Mouse (Mus musculus) induced T-regulatory cell, adult 2 months (primary cell): Measurements from ENCODE around the gene Zfp804b.
"Not testable (repeated sequence)": the region's sequence is repeated elsewhere in the genome, so short reads cannot be mapped to it uniquely, and the experiment has no call there.

Experiments used
- DNase-seq: peaks from one replicate; pipeline ENCODE4 v3.0.0-alpha.2; 2012; ENCODE audit warnings: low read depth

Gene Zfp804b

GRCm38 (mm10) chr5:7344145-7345010, at the start of gene Zfp804b:
Gene Zfp804b (minus strand): TSS chr5:7344756.
- no peak for DNase-seq

GRCm38 (mm10) chr5:7364616-7365015, 20.1 kb upstream of the Zfp804b start:
- DNase-seq, result not testable (repeated sequence)

GRCm38 (mm10) chr5:7345011-7345389, 444 bp upstream of the Zfp804b start:
- DNase-seq, result no peak

- DNase-seq, result no peak
Measured at GRCm38 (mm10) chr5:7325594-7325993, 19.0 kb downstream of the Zfp804b start.

GRCm38 (mm10) chr5:7303819-7304218, 40.7 kb downstream of the Zfp804b start, which contains the start of gene Tex47:
Gene Tex47 (plus strand): TSS chr5:7304119.
- no peak for DNase-seq

GRCm38 (mm10) chr5:7302969-7303368, 41.6 kb downstream of the Zfp804b start:
- no peak for DNase-seq

GRCm38 (mm10) chr5:7284336-7284735, 60.2 kb downstream of the Zfp804b start:
- DNase-seq, result no peak

GRCm38 (mm10) chr5:7276659-7277455, 67.7 kb downstream of the Zfp804b start:
- no peak for DNase-seq

- DNase-seq, result no peak
Measured at GRCm38 (mm10) chr5:7177589-7177988, 167.0 kb downstream of the Zfp804b start.

GRCm38 (mm10) chr5:7139658-7140057, 204.9 kb downstream of the Zfp804b start:
- DNase-seq, result no peak

GRCm38 (mm10) chr5:7102387-7102786, 242.2 kb downstream of the Zfp804b start:
- no peak for DNase-seq

- no peak for DNase-seq
Measured at GRCm38 (mm10) chr5:7073936-7074631, 270.5 kb downstream of the Zfp804b start.

GRCm38 (mm10) chr5:7007468-7007867, 337.1 kb downstream of the Zfp804b start:
- DNase-seq, result no peak

- DNase-seq, result no peak
Measured at GRCm38 (mm10) chr5:6983993-6984392, 360.6 kb downstream of the Zfp804b start.

GRCm38 (mm10) chr5:6934837-6935236, 409.7 kb downstream of the Zfp804b start:
- DNase-seq, result no peak

GRCm38 (mm10) chr5:6911290-6911689, 433.3 kb downstream of the Zfp804b start:
- no peak for DNase-seq

GRCm38 (mm10) chr5:6881396-6881795, 463.2 kb downstream of the Zfp804b start:
- no peak for DNase-seq

GRCm38 (mm10) chr5:6871566-6871965, 473.0 kb downstream of the Zfp804b start:
- DNase-seq, result no peak

GRCm38 (mm10) chr5:6870970-6871369, 473.6 kb downstream of the Zfp804b start:
- DNase-seq, result no peak

- DNase-seq, result no peak
Measured at GRCm38 (mm10) chr5:6795396-6795795, 549.2 kb downstream of the Zfp804b start.

GRCm38 (mm10) chr5:6769357-6769892, 575.1 kb downstream of the Zfp804b start:
- DNase-seq, result no peak
